ENCODE assay signal across 8 mouse cellular contexts in the genomic region with DNA sequence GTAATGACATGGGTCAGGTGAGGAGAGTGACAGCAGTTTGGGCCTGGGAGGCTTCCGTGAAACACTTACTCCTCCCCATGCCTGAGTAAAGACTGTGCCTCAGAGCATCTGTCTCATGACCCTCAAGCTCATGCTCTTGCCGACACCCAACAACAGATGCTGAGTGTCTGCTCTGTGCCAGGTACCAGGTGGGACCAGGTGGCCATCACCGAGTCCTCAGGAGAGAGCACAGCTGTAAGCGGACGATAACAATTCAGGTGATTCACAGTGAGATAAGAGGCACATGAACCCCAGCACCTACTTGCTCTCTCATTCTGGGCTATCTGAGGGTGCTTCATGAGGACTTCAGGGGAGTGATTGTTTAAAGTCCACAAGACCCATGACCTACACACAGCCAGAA. TPM values are rescaled to one million over a fixed set of nuclear protein-coding genes. Genes with fewer than 3 reads are reported as not detected.
DNase-seq lines count a peak whose midpoint lies in the region; ATAC-seq lines count a peak whose summit lies in the region.
"Not testable (repeated sequence)": the region's sequence is repeated elsewhere in the genome, so short reads cannot be mapped to it uniquely, and the experiment has no call there.

No protein-coding gene starts in this region.

- ATAC-seq in hindbrain, embryonic 12.5 days (ENCODE audit: low FRiP score) = peak; percentile 75
- peak; percentile 69 for ATAC-seq in liver, embryonic 12.5 days
- ATAC-seq in midbrain, embryonic 16.5 days = peak; percentile 72

- not testable (repeated sequence) for H3K4me3 ChIP-seq in hindbrain, embryonic 12.5 days; liver, embryonic 12.5 days; midbrain, embryonic 16.5 days (ENCODE audit: low read depth, low read length)

- H3K27me3 ChIP-seq in hindbrain, embryonic 12.5 days; liver, embryonic 12.5 days (replicated peaks); midbrain, embryonic 16.5 days (ENCODE audit: control insufficient read depth, insufficient read depth, low read depth, low read length): not testable (repeated sequence)

- not testable (repeated sequence) for H3K9ac ChIP-seq in hindbrain, embryonic 12.5 days; liver, embryonic 12.5 days; midbrain, embryonic 16.5 days (ENCODE audit: low read depth, low read length)

- not testable (repeated sequence) for H3K9me3 ChIP-seq in hindbrain, embryonic 12.5 days (replicated peaks); midbrain, embryonic 16.5 days (replicated peaks; ENCODE audit: control insufficient read depth, low read length, poor library complexity, severe bottlenecking)
- peaks cover 12% of the 10 kb centered on the region for H3K9me3 ChIP-seq in liver, embryonic 12.5 days (replicated peaks)

- H3K36me3 ChIP-seq in hindbrain, embryonic 12.5 days; liver, embryonic 12.5 days; midbrain, embryonic 16.5 days (ENCODE audit: control insufficient read depth, insufficient read depth, low read length): not testable (repeated sequence)

- not testable (repeated sequence) for H3K4me1 ChIP-seq in hindbrain, embryonic 12.5 days; liver, embryonic 12.5 days; midbrain, embryonic 16.5 days (ENCODE audit: control insufficient read depth, insufficient read depth, low read length)

- H3K27ac ChIP-seq in hindbrain, embryonic 12.5 days; liver, embryonic 12.5 days; midbrain, embryonic 16.5 days (ENCODE audit: low read length): not testable (repeated sequence)

- DNase-seq in CD8-positive naive resting alpha-beta T cell, adult 2 months (ENCODE audit: low read depth in 2 of 2, low spot score in 2 of 2) = peak; percentile 80 to 89
- DNase-seq in cerebellum, postnatal 36 days = peak; percentile 57 to 68
- peak; percentile 80 for DNase-seq in gastrocnemius, postnatal 10 days
- peak; percentile 89 for DNase-seq in layer of hippocampus, adult 11-12 months (ENCODE audit: low spot score)
- peak; percentile 80 to 87 for DNase-seq in spleen, postnatal 14 days (ENCODE audit: low spot score in 2 of 2)

- not testable (repeated sequence) for H3K4me2 ChIP-seq in hindbrain, embryonic 12.5 days (replicated peaks); liver, embryonic 12.5 days; midbrain, embryonic 16.5 days (ENCODE audit: low read length)

- WGBS in hindbrain, embryonic 12.5 days = 88% methylated on average over 4 of the region's 5 CpGs
- 72% methylated on average over 4 of the region's 5 CpGs for WGBS in liver, embryonic 12.5 days (ENCODE audit: insufficient replicate concordance)
- 88% methylated on average over 4 of the region's 5 CpGs for WGBS in midbrain, embryonic 16.5 days

RNA-seq across cellular contexts. Expression of a gene that starts 50.9 kb away (rescaled TPM):
- total RNA-seq in gastrocnemius, postnatal 10 days (2021) = 10 to 100 TPM; 14.9 to 33.4 TPM
- polyA plus RNA-seq in hindbrain, embryonic 12.5 days (2016; fragmentation: Nextera tagmentation; extraction: Ambion mirVana) = 17.2 and 18.6 TPM in 2 replicates
- 6.5 and 6.9 TPM in 2 replicates for polyA plus RNA-seq in liver, embryonic 12.5 days (2016; fragmentation: Nextera tagmentation; extraction: Ambion mirVana)
- 19.0 and 19.4 TPM in 2 replicates for polyA plus RNA-seq in midbrain, embryonic 16.5 days (2015; fragmentation: Nextera tagmentation; extraction: Ambion mirVana)

RNA-seq across cellular contexts. Expression of a gene that starts 59.8 kb away (rescaled TPM):
- total RNA-seq in gastrocnemius, postnatal 10 days (2021) = 10 to 100 TPM; 32.9 to 38.2 TPM
- polyA plus RNA-seq in hindbrain, embryonic 12.5 days (2016; fragmentation: Nextera tagmentation; extraction: Ambion mirVana) = 58.8 and 64.6 TPM in 2 replicates
- polyA plus RNA-seq in liver, embryonic 12.5 days (2016; fragmentation: Nextera tagmentation; extraction: Ambion mirVana) = 38.8 and 44.4 TPM in 2 replicates
- polyA plus RNA-seq in midbrain, embryonic 16.5 days (2015; fragmentation: Nextera tagmentation; extraction: Ambion mirVana) = 54.2 and 57.9 TPM in 2 replicates
